Mouse (Mus musculus) urinary bladder, adult 2 months (tissue): ENCODE measurements around the gene 4930404H24Rik. TPM values are rescaled to one million over a fixed set of nuclear protein-coding genes. Genes with fewer than 3 reads are reported as not detected.
A peak's percentile ranks its signal among the peaks of the same experiment; 100 is the strongest.

Source experiments
- DNase-seq: peaks from one replicate; pipeline ENCODE4 v3.0.0; 2022; ENCODE audit warnings: low spot score
- polyA plus RNA-seq: library from polyadenylated mRNA; depleted of rRNA; stranded (reverse); fragments of >200 nt; gene quantifications from 2 replicates; pipeline ENCODE4 v1.2.3, GENCODE M21; 2012

4930404H24Rik gene
- polyA plus RNA-seq, 1 experiment: not detected

- no peak for DNase-seq
Observed at GRCm38 (mm10) chr2:153509211-153510029, 16.8 kb downstream of the 4930404H24Rik start.

- DNase-seq: no peak
Observed at GRCm38 (mm10) chr2:153510136-153510535, 17.5 kb downstream of the 4930404H24Rik start.

GRCm38 (mm10) chr2:153511562-153511961, 19.0 kb downstream of the 4930404H24Rik start:
- no peak for DNase-seq

GRCm38 (mm10) chr2:153512416-153513323, 20.1 kb downstream of the 4930404H24Rik start:
- no peak for DNase-seq

GRCm38 (mm10) chr2:153513983-153514382, 21.4 kb downstream of the 4930404H24Rik start:
- DNase-seq: no peak

GRCm38 (mm10) chr2:153514497-153515380, 22.1 kb downstream of the 4930404H24Rik start:
- DNase-seq: no peak

- DNase-seq: no peak
Observed at GRCm38 (mm10) chr2:153515582-153515981, 23.0 kb downstream of the 4930404H24Rik start.

GRCm38 (mm10) chr2:153516961-153517360, 24.4 kb downstream of the 4930404H24Rik start:
- DNase-seq: no peak

- DNase-seq: no peak
Observed at GRCm38 (mm10) chr2:153520057-153520456, 27.5 kb downstream of the 4930404H24Rik start.

GRCm38 (mm10) chr2:153522270-153522669, 29.7 kb downstream of the 4930404H24Rik start:
- DNase-seq: no peak

- DNase-seq: no peak
Observed at GRCm38 (mm10) chr2:153523143-153523542, 30.6 kb downstream of the 4930404H24Rik start.

GRCm38 (mm10) chr2:153523656-153524055, 31.1 kb downstream of the 4930404H24Rik start:
- DNase-seq: no peak

GRCm38 (mm10) chr2:153524727-153525126, 32.1 kb downstream of the 4930404H24Rik start:
- DNase-seq: no peak

- DNase-seq: peak; percentile 49
Observed at GRCm38 (mm10) chr2:153525906-153526311, 33.3 kb downstream of the 4930404H24Rik start.

GRCm38 (mm10) chr2:153526850-153527530, 34.4 kb downstream of the 4930404H24Rik start:
- DNase-seq: peak; percentile 58

- peak; percentile 50 for DNase-seq
Observed at GRCm38 (mm10) chr2:153527580-153528531, 35.3 kb downstream of the 4930404H24Rik start.

GRCm38 (mm10) chr2:153528571-153529364, 36.2 kb downstream of the 4930404H24Rik start:
- DNase-seq: peak; percentile 48

GRCm38 (mm10) chr2:153529365-153529781, 36.8 kb downstream of the 4930404H24Rik start:
- peak; percentile 57 for DNase-seq
